Mouse (Mus musculus): Measurements from ENCODE around the gene Rims3. TPM values are rescaled to one million over a fixed set of nuclear protein-coding genes. Genes with fewer than 3 reads are reported as not detected.

Rims3 gene
- polyA plus RNA-seq, 1 experiment from 2014 or later = 9.8 TPM

DNA sequence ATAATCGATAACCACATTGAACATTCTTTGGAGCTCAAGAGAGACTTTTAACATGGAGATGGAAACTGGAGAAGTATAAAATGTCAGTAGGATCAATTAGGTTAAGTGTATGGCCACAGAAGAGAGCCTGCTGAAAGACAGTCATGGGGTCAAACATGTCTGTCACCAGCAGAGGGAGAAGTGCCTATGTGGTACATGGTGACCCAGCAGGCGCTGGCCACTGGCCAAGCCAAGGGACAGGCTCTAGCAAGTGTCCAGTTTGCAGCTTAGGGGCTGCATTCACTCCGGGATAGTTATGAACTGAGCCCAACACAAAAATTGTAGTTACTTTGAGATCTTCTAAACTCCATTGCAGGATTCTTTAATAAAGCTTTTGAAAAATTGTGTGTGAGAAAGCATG, 74.1 kb downstream of the Rims3 start:
- ATAC-seq = no peak
- Histone ChIP-seq H3K4me2 (replicated peaks) (no peak overlapping the region), H3K4me1 (replicated peaks) (peaks cover 11% of the 10 kb centered on the region), H3K9ac (replicated peaks) (no peak overlapping the region), H3K36me3 (peaks cover 11% of the 10 kb centered on the region; the same call in 1 of the 2 replicates), H3K4me3 (replicated peaks) (no peak overlapping the region), H3K27ac (no peak overlapping the region), H3K9me3 (peaks cover 9% of the 10 kb centered on the region; the same call in 1 of the 2 replicates), H3K27me3 (no peaks in the 10 kb centered on the region)
- WGBS = 83% methylated on average over 3 of the region's 3 CpGs

DNA sequence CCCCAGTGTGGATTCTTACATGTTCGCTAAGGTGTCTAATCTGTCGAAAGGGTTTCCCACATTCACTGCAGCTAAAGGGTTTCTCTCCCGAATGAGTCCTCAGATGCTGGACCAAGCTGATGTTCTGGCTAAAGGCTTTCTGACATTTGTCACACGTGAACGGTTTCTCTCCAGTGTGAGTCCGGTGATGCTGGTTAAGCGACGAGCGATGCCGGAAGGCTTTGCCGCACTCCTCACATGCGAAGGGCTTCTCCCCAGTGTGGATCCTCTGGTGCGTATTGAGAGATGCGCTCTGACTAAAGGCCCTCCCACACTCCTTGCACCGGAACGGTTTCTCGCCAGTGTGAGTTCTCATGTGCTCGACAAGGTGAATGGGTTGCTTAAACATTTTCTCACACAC, 76.1 kb downstream of the Rims3 start:
- peaks cover 18% of the 10 kb centered on the region for H3K36me3 ChIP-seq
- no peaks in the 10 kb centered on the region for H3K4me1 ChIP-seq (replicated peaks)
- H3K27me3 ChIP-seq = no peaks in the 10 kb centered on the region
- no peak overlapping the region for H3K9ac ChIP-seq (replicated peaks)
- no peak for ATAC-seq
- WGBS = 94% methylated on average over 18 of the region's 18 CpGs
- peaks cover 9% of the 10 kb centered on the region; the same call in 1 of the 2 replicates for H3K9me3 ChIP-seq
- H3K4me2 ChIP-seq (replicated peaks) = no peak overlapping the region
- no peak overlapping the region for H3K4me3 ChIP-seq (replicated peaks)
- H3K27ac ChIP-seq = no peak overlapping the region

DNA sequence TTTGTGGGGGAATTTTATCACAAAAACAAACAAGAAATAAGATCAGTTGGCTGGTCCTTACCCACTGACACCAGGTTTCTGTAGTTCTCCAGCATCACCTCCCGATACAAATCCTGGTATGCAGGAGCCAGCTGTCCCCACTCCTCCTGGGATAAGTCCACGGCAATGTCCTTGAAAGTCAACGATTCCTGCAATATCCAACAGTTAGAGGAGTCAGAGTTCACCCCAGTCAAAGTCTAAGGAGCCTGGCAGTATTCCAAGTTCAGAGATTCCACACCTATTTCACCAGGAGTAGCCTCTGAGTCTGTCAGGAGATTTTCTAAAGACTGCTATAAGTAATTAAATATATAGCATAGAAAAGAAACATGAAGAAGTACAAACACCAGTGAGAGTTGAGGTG, 80.4 kb downstream of the Rims3 start:
- 90% methylated on average over 3 of the region's 3 CpGs for WGBS
- Histone ChIP-seq H3K27ac (no peak overlapping the region), H3K4me1 (replicated peaks) (no peaks in the 10 kb centered on the region), H3K27me3 (no peaks in the 10 kb centered on the region), H3K4me3 (replicated peaks) (no peak overlapping the region), H3K9ac (replicated peaks) (no peak overlapping the region), H3K4me2 (replicated peaks) (no peak overlapping the region), H3K9me3 (peaks cover 9% of the 10 kb centered on the region; the same call in 1 of the 2 replicates), H3K36me3 (peaks cover 18% of the 10 kb centered on the region)
- ATAC-seq = no peak

Small RNA genes within 50 kb of the gene (microRNA-seq; reads per million reads assigned to microRNA genes)
- not detected for gene Gm23936

Other genes starting within 250 kb of the Rims3 start
- gene Cited4, start 188.2 kb upstream of the Rims3 start, polyA plus RNA-seq (2015; fragmentation: Nextera tagmentation; extraction: Ambion mirVana) = 0.37 and 0.92 TPM in 2 replicates
- gene Kcnq4, start 106.2 kb upstream of the Rims3 start, polyA plus RNA-seq (2015; fragmentation: Nextera tagmentation; extraction: Ambion mirVana) = 3.2 and 3.9 TPM in 2 replicates
- 87.1 and 88.8 TPM in 2 replicates for gene Nfyc, start 23.2 kb upstream of the Rims3 start, polyA plus RNA-seq (2015; fragmentation: Nextera tagmentation; extraction: Ambion mirVana)
- gene Exo5, start 70.2 kb downstream of the Rims3 start, polyA plus RNA-seq (2015; fragmentation: Nextera tagmentation; extraction: Ambion mirVana) = 39.2 and 44.5 TPM in 2 replicates
- gene Zfp69, start 96.9 kb downstream of the Rims3 start, polyA plus RNA-seq (2015; fragmentation: Nextera tagmentation; extraction: Ambion mirVana) = 8.8 and 9.4 TPM in 2 replicates
- 30.9 and 34.2 TPM in 2 replicates for gene Smap2, start 162.4 kb downstream of the Rims3 start, polyA plus RNA-seq (2015; fragmentation: Nextera tagmentation; extraction: Ambion mirVana)
- 6.1 and 8.3 TPM in 2 replicates for gene Col9a2, start 184.6 kb downstream of the Rims3 start, polyA plus RNA-seq (2015; fragmentation: Nextera tagmentation; extraction: Ambion mirVana)
- 27.1 and 27.8 TPM in 2 replicates for gene Zmpste24, start 243.4 kb downstream of the Rims3 start, polyA plus RNA-seq (2015; fragmentation: Nextera tagmentation; extraction: Ambion mirVana)